Mouse (Mus musculus) midbrain, embryonic 12.5 days (tissue): ENCODE data around the gene Ddi2. TPM values are rescaled to one million over a fixed set of nuclear protein-coding genes. Genes with fewer than 3 reads are reported as not detected.

Source experiments
- ATAC-seq: fragments of 200-750 bp; cut with Nextera tagmentation; 2 replicates; pipeline ENCODE4 v1.8.0; 2017; ENCODE audit warnings: low read depth, moderate TSS enrichment, moderate library complexity; ENCODE audit not compliant: low FRiP score
- H3K27ac ChIP-seq: fragments of 300-500 bp; sonication (generic); replicated peaks from 2 replicates; pipeline ENCODE4 v1.5.1; 2016; ENCODE audit warnings: mild to moderate bottlenecking
- H3K27me3 ChIP-seq: fragments of 300-500 bp; sonication (generic); 2 replicates; pipeline ENCODE4 v1.6.1; 2016; ENCODE audit warnings: mild to moderate bottlenecking
- H3K36me3 ChIP-seq: fragments of 300-500 bp; sonication (generic); 2 replicates; pipeline ENCODE4 v1.6.1; 2016
- H3K4me1 ChIP-seq: fragments of 300-500 bp; sonication (generic); 2 replicates; pipeline ENCODE4 v1.6.1; 2016
- H3K4me2 ChIP-seq: fragments of 300-500 bp; sonication (generic); replicated peaks from 2 replicates; pipeline ENCODE4 v1.6.1; 2016; ENCODE audit warnings: mild to moderate bottlenecking, moderate library complexity
- H3K4me3 ChIP-seq: fragments of 300-500 bp; sonication (generic); 2 replicates; pipeline ENCODE4 v1.5.1; 2016; ENCODE audit warnings: mild to moderate bottlenecking
- H3K9ac ChIP-seq: fragments of 300-500 bp; sonication (generic); replicated peaks from 2 replicates; pipeline ENCODE4 v1.6.1; 2016; ENCODE audit warnings: mild to moderate bottlenecking, moderate library complexity
- H3K9me3 ChIP-seq: fragments of 300-500 bp; sonication (generic); 2 replicates; pipeline ENCODE4 v1.6.1; 2016; ENCODE audit warnings: mild to moderate bottlenecking
- WGBS: fragments of 180-500 bp; shearing (Covaris S2); methylation state at CpG from one replicate; pipeline ENCODE4 v1.1.7; 2016; 5-methylcytosine and 5-hydroxymethylcytosine counted together
- polyA plus RNA-seq: library from polyadenylated mRNA; unstranded; fragments of >200 nt; fragmentation: Nextera tagmentation; extraction: Ambion mirVana; gene quantifications from 2 replicates; pipeline ENCODE4 v1.2.1, GENCODE M21; 2016

Gene Ddi2
- polyA plus RNA-seq, 1 experiment from 2014 or later: 28.4 TPM

- Histone ChIP-seq H3K36me3 (no peaks in the 10 kb centered on the region), H3K4me2 (no peak overlapping the region), H3K9me3 (no peaks in the 10 kb centered on the region; the same call in 1 of the 2 replicates), H3K27me3 (no peaks in the 10 kb centered on the region), H3K4me3 (no peak overlapping the region), H3K4me1 (peaks cover 3% of the 10 kb centered on the region), H3K27ac (no peak overlapping the region), H3K9ac (no peak overlapping the region)
- no peak for ATAC-seq
- 71% methylated on average over 4 of the region's 4 CpGs for WGBS
Observed at GRCm38 (mm10) chr4:141736856-141737255, 13.6 kb upstream of the Ddi2 start.

- WGBS: 24% methylated on average over 9 of the region's 9 CpGs
- Histone ChIP-seq H3K9ac (peak overlapping the region; percentile 59), H3K27me3 (peaks cover 5% of the 10 kb centered on the region; the same call in 1 of the 2 replicates), H3K9me3 (no peaks in the 10 kb centered on the region), H3K27ac (no peak overlapping the region; the same call in 1 of the 2 replicates), H3K4me3 (peak overlapping the region; percentile 40), H3K4me1 (peaks cover 3% of the 10 kb centered on the region), H3K36me3 (no peaks in the 10 kb centered on the region), H3K4me2 (peak overlapping the region; percentile 57)
- ATAC-seq: no peak; the same call in 1 of the 2 replicates
Observed at GRCm38 (mm10) chr4:141735206-141735560, 12.0 kb upstream of the Ddi2 start.

- Histone ChIP-seq H3K4me2 (peak overlapping the region; percentile 57), H3K9ac (peak overlapping the region; percentile 59), H3K36me3 (no peaks in the 10 kb centered on the region), H3K4me1 (peaks cover 3% of the 10 kb centered on the region), H3K4me3 (peak overlapping the region; percentile 40), H3K27me3 (peaks cover 7% of the 10 kb centered on the region), H3K9me3 (no peaks in the 10 kb centered on the region), H3K27ac (no peak overlapping the region; the same call in 1 of the 2 replicates)
- ATAC-seq: peak; percentile 99
- 7% methylated on average over 24 of the region's 24 CpGs for whole genome bisulfite sequencing
Observed at GRCm38 (mm10) chr4:141734446-141735205, 11.4 kb upstream of the Ddi2 start.

- H3K9ac ChIP-seq: no peak overlapping the region
- peaks cover 3% of the 10 kb centered on the region for H3K4me1 ChIP-seq
- WGBS: 84% methylated on average over 5 of the region's 5 CpGs
- H3K4me2 ChIP-seq: no peak overlapping the region
- H3K27me3 ChIP-seq: peaks cover 10% of the 10 kb centered on the region
- no peak overlapping the region for H3K27ac ChIP-seq
- H3K9me3 ChIP-seq: no peaks in the 10 kb centered on the region
- no peak overlapping the region for H3K4me3 ChIP-seq
- no peaks in the 10 kb centered on the region for H3K36me3 ChIP-seq
- ATAC-seq: no peak
Observed at GRCm38 (mm10) chr4:141731766-141732165, 8.5 kb upstream of the Ddi2 start.

- Histone ChIP-seq H3K9me3 (no peaks in the 10 kb centered on the region), H3K4me1 (peaks cover 3% of the 10 kb centered on the region), H3K36me3 (no peaks in the 10 kb centered on the region), H3K4me3 (no peak overlapping the region), H3K9ac (no peak overlapping the region), H3K4me2 (no peak overlapping the region), H3K27me3 (peaks cover 10% of the 10 kb centered on the region), H3K27ac (no peak overlapping the region)
- WGBS: 80% methylated on average over 13 of the region's 13 CpGs
- ATAC-seq: no peak
Observed at GRCm38 (mm10) chr4:141730401-141730800, 7.2 kb upstream of the Ddi2 start.

- no peak overlapping the region for H3K27ac ChIP-seq
- no peaks in the 10 kb centered on the region for H3K9me3 ChIP-seq
- WGBS: 81% methylated on average over 3 of the region's 3 CpGs
- no peak overlapping the region for H3K4me3 ChIP-seq
- H3K4me2 ChIP-seq: no peak overlapping the region
- H3K4me1 ChIP-seq: no peaks in the 10 kb centered on the region
- H3K36me3 ChIP-seq: no peaks in the 10 kb centered on the region
- H3K9ac ChIP-seq: no peak overlapping the region
- peaks cover 10% of the 10 kb centered on the region for H3K27me3 ChIP-seq
- ATAC-seq: no peak
Observed at GRCm38 (mm10) chr4:141729266-141729665, 6.0 kb upstream of the Ddi2 start.

- no peak overlapping the region for H3K9ac ChIP-seq
- no peak for ATAC-seq
- no peak overlapping the region for H3K4me3 ChIP-seq
- 0 out of 2 replicates have a peak, but pooled peaks cover 2% of the 10 kb centered on the region for H3K36me3 ChIP-seq
- H3K4me1 ChIP-seq: peaks cover 22% of the 10 kb centered on the region
- no peak overlapping the region for H3K4me2 ChIP-seq
- no peaks in the 10 kb centered on the region for H3K9me3 ChIP-seq
- 68% methylated on average over 3 of the region's 3 CpGs for WGBS
- H3K27ac ChIP-seq: no peak overlapping the region
- H3K27me3 ChIP-seq: peaks cover 10% of the 10 kb centered on the region
Observed at GRCm38 (mm10) chr4:141725738-141726137, 2.5 kb upstream of the Ddi2 start.

GRCm38 (mm10) chr4:141725277-141725676 lies 2.1 kb upstream of the Ddi2 start:
- 84% methylated on average over 5 of the region's 5 CpGs for WGBS
- no peaks in the 10 kb centered on the region for H3K9me3 ChIP-seq

GRCm38 (mm10) chr4:141724594-141724993 lies 1.4 kb upstream of the Ddi2 start:
- Histone ChIP-seq H3K9me3 (no peaks in the 10 kb centered on the region), H3K4me2 (no peak overlapping the region), H3K9ac (no peak overlapping the region), H3K4me3 (no peak overlapping the region), H3K27me3 (peaks cover 3% of the 10 kb centered on the region; the same call in 1 of the 2 replicates), H3K27ac (no peak overlapping the region), H3K4me1 (peaks cover 22% of the 10 kb centered on the region), H3K36me3 (peaks cover 11% of the 10 kb centered on the region)
- no peak for ATAC-seq
- WGBS: 72% methylated on average over 11 of the region's 11 CpGs

More at GRCm38 (mm10) chr4:141725277-141725676, 2.1 kb upstream of the Ddi2 start:
- Histone ChIP-seq H3K4me1 (peaks cover 22% of the 10 kb centered on the region), H3K4me3 (no peak overlapping the region), H3K27ac (no peak overlapping the region), H3K4me2 (no peak overlapping the region), H3K36me3 (peaks cover 6% of the 10 kb centered on the region), H3K9ac (no peak overlapping the region), H3K27me3 (peaks cover 6% of the 10 kb centered on the region; the same call in 1 of the 2 replicates)
- no peak for ATAC-seq

- Histone ChIP-seq H3K9me3 (no peaks in the 10 kb centered on the region), H3K9ac (peak overlapping the region; percentile 95), H3K27me3 (no peaks in the 10 kb centered on the region), H3K27ac (peak overlapping the region; percentile 86), H3K4me2 (peak overlapping the region; percentile 88), H3K4me1 (peaks cover 22% of the 10 kb centered on the region), H3K4me3 (peak overlapping the region; percentile 97), H3K36me3 (peaks cover 11% of the 10 kb centered on the region)
- ATAC-seq: peak; percentile 70
- WGBS: 7% methylated on average over 13 of the region's 13 CpGs
Observed at GRCm38 (mm10) chr4:141723673-141724068, 452 bp upstream of the Ddi2 start.

- H3K9ac ChIP-seq: peak overlapping the region; percentile 95
- ATAC-seq: no peak
- no peak overlapping the region for H3K27ac ChIP-seq
- H3K4me1 ChIP-seq: peaks cover 22% of the 10 kb centered on the region
- no peaks in the 10 kb centered on the region for H3K9me3 ChIP-seq
- no peaks in the 10 kb centered on the region for H3K27me3 ChIP-seq
- peak overlapping the region; percentile 88 for H3K4me2 ChIP-seq
- peaks cover 14% of the 10 kb centered on the region for H3K36me3 ChIP-seq
- H3K4me3 ChIP-seq: peak overlapping the region; percentile 97
- WGBS: 94% methylated on average over 6 of the region's 6 CpGs
Observed at GRCm38 (mm10) chr4:141721961-141722360, 1.3 kb downstream of the Ddi2 start.

- Histone ChIP-seq H3K9me3 (no peaks in the 10 kb centered on the region), H3K4me3 (no peak overlapping the region), H3K27ac (no peak overlapping the region), H3K4me2 (peak overlapping the region; percentile 88), H3K4me1 (peaks cover 22% of the 10 kb centered on the region), H3K9ac (no peak overlapping the region), H3K27me3 (no peaks in the 10 kb centered on the region), H3K36me3 (peaks cover 14% of the 10 kb centered on the region)
- ATAC-seq: no peak
- whole genome bisulfite sequencing: 82% methylated on average over 6 of the region's 6 CpGs
Observed at GRCm38 (mm10) chr4:141720761-141721523, 2.3 kb downstream of the Ddi2 start.
